Mouse (Mus musculus) ES-Bruce4 (cell line): ENCODE results near the gene Kirrel3. TPM values are rescaled to one million over a fixed set of nuclear protein-coding genes. Genes with fewer than 3 reads are reported as not detected.

Source experiments
- H3K27ac ChIP-seq: 2 replicates; pipeline ENCODE4 v1.5.1; 2012; ENCODE audit warnings: low read length, inconsistent platforms; ENCODE audit not compliant: insufficient read depth
- H3K27me3 ChIP-seq: 2 replicates; pipeline ENCODE4 v1.6.1; 2012; ENCODE audit warnings: mild to moderate bottlenecking, low read length, inconsistent platforms; ENCODE audit not compliant: control insufficient read depth, poor library complexity, insufficient read depth, severe bottlenecking
- H3K36me3 ChIP-seq: 2 replicates; pipeline ENCODE4 v1.6.1; 2012; ENCODE audit warnings: inconsistent platforms, mild to moderate bottlenecking, low read length, moderate library complexity; ENCODE audit not compliant: control insufficient read depth, poor library complexity, insufficient read depth, severe bottlenecking
- H3K4me1 ChIP-seq: one replicate; pipeline ENCODE4 v1.8.1; 2011; ENCODE audit warnings: low read length; ENCODE audit not compliant: control insufficient read depth, insufficient read depth
- H3K4me3 ChIP-seq: 2 replicates; pipeline ENCODE4 v1.5.1; 2011; ENCODE audit warnings: low read depth, mild to moderate bottlenecking, low read length
- H3K9ac ChIP-seq: 2 replicates; pipeline ENCODE4 v1.6.1; 2012; ENCODE audit warnings: low read depth, mild to moderate bottlenecking, inconsistent platforms; ENCODE audit not compliant: poor library complexity, severe bottlenecking
- H3K9me3 ChIP-seq: replicated peaks from 2 replicates; pipeline ENCODE4 v1.6.1; 2012; ENCODE audit warnings: mild to moderate bottlenecking, low read length, inconsistent platforms; ENCODE audit not compliant: control insufficient read depth, poor library complexity, insufficient read depth, severe bottlenecking
- CTCF ChIP-seq: IDR thresholded peaks from one replicate; pipeline ENCODE4 v1.8.1; 2011; ENCODE audit warnings: low read depth, low read length
- EP300 ChIP-seq: IDR thresholded peaks from 2 replicates; pipeline ENCODE4 v1.6.1; 2011; ENCODE audit warnings: low read depth, low read length; ENCODE audit not compliant: insufficient read depth
- POLR2A ChIP-seq: IDR thresholded peaks from one replicate; pipeline ENCODE4 v1.8.1; 2011; ENCODE audit warnings: low read length; ENCODE audit not compliant: insufficient read depth
- polyA plus RNA-seq: library from polyadenylated mRNA; stranded (reverse); fragments of >200 nt; gene quantifications from 2 replicates; pipeline ENCODE4 v1.2.4, GENCODE M21; 2011; ENCODE audit warnings: low read depth; ENCODE audit not compliant: missing spikeins, insufficient read depth, insufficient read length

Gene Kirrel3
- polyA plus RNA-seq, 1 experiment, result 0.52 TPM

DNA sequence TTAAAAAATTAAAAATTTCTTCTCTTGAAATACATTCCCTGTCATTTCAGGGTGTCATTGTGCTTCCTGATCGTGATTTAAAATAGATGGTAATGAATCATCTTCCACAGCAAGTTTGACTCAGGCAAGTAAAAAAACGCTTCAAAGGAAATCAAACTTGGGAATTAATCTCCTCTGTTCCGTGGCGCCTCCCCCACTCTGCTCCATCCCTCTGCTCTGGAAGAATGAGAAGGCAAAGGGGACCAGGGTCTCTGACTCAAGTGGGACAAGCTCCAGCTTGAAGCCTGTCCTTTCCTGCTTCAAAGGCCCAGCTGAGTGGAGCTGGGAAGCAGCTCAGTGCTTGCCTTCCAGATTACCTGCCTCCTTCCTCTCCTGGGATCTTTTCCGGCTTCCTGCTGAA lies 9.5 kb upstream of the Kirrel3 start:
- no peak overlapping the region for H3K9ac ChIP-seq
- no peak overlapping the region for H3K27ac ChIP-seq
- no peaks in the 10 kb centered on the region for H3K36me3 ChIP-seq
- H3K9me3 ChIP-seq, result no peaks in the 10 kb centered on the region
- no peaks in the 10 kb centered on the region for H3K4me1 ChIP-seq
- no peak overlapping the region for H3K4me3 ChIP-seq
- TF ChIP-seq EP300, result no peak
- TF ChIP-seq CTCF, result no peak
- TF ChIP-seq POLR2A, result no peak
- no peaks in the 10 kb centered on the region; the same call in 1 of the 2 replicates for H3K27me3 ChIP-seq

GRCm38 (mm10) chr9:34478494-34478893 lies 7.2 kb upstream of the Kirrel3 start:
- TF ChIP-seq CTCF (no peak), POLR2A (no peak), EP300 (no peak)

DNA sequence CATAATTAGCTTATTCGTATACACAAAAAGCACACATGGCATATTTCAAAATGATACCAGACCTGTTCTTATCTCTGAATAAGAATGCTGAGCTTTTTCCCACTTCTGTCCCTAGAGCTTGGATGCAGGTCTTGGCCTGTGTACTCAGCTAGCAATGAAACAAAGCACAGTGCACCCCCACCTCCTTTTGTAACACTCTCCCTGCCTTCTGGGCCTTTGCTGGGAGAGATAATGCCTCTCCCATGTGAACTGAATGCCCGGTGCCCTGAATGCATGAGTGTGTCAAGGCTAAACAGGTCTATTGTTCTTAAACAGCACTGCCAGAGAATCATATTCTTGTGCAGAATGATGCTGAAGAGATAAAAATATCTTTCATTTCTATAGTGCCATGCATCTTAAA lies 2.5 kb upstream of the Kirrel3 start:
- Histone ChIP-seq H3K27me3 (peaks cover 6% of the 10 kb centered on the region; the same call in 1 of the 2 replicates), H3K4me3 (no peak overlapping the region), H3K9ac (no peak overlapping the region), H3K4me1 (no peaks in the 10 kb centered on the region), H3K9me3 (no peaks in the 10 kb centered on the region), H3K36me3 (no peaks in the 10 kb centered on the region), H3K27ac (no peak overlapping the region)
- TF ChIP-seq CTCF, result no peak
- TF ChIP-seq POLR2A, result no peak
- no peak for TF ChIP-seq EP300

More at GRCm38 (mm10) chr9:34478494-34478893, 7.2 kb upstream of the Kirrel3 start:
- Histone ChIP-seq H3K9me3 (no peaks in the 10 kb centered on the region), H3K9ac (no peak overlapping the region), H3K4me3 (no peak overlapping the region), H3K4me1 (no peaks in the 10 kb centered on the region), H3K27me3 (no peaks in the 10 kb centered on the region; the same call in 1 of the 2 replicates), H3K36me3 (no peaks in the 10 kb centered on the region), H3K27ac (no peak overlapping the region)

- Histone ChIP-seq H3K9ac (no peak overlapping the region), H3K9me3 (no peaks in the 10 kb centered on the region), H3K4me3 (no peak overlapping the region), H3K27ac (no peak overlapping the region), H3K36me3 (no peaks in the 10 kb centered on the region), H3K4me1 (no peaks in the 10 kb centered on the region), H3K27me3 (peaks cover 9% of the 10 kb centered on the region; the same call in 1 of the 2 replicates)
- TF ChIP-seq POLR2A (no peak), CTCF (no peak), EP300 (no peak)
These were observed 1.0 kb upstream of the Kirrel3 start for GRCm38 (mm10) chr9:34484665-34485064.

DNA sequence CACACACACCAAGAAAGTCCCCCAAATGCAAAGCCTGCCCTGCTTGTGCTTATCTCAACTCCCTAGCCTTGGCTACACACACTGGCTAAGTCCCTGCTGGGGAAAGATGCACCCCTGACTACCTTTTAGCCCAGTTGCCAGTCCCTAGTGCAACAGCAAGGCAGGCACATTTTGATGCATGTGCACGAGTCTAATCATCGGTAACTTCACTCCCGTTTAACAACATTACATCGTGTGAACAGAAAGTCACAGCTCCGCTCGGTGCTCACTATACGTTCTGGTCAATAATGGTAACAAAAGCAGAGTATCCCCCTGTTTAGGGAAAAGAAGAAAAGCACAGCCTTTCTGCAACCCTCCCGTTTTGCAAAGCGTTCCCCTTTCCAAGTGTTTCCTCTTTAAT lies 2.6 kb downstream of the Kirrel3 start:
- H3K4me1 ChIP-seq, result no peaks in the 10 kb centered on the region
- peak overlapping the region; percentile 79 for H3K4me3 ChIP-seq
- no peak overlapping the region for H3K27ac ChIP-seq
- TF ChIP-seq CTCF, result no peak
- no peak for TF ChIP-seq POLR2A
- TF ChIP-seq EP300, result no peak
- H3K36me3 ChIP-seq, result no peaks in the 10 kb centered on the region
- H3K27me3 ChIP-seq, result peaks cover 11% of the 10 kb centered on the region
- no peak overlapping the region for H3K9ac ChIP-seq
- no peaks in the 10 kb centered on the region for H3K9me3 ChIP-seq

- peak overlapping the region; percentile 79 for H3K4me3 ChIP-seq
- H3K27me3 ChIP-seq, result peaks cover 11% of the 10 kb centered on the region
- H3K9me3 ChIP-seq, result no peaks in the 10 kb centered on the region
- no peaks in the 10 kb centered on the region for H3K36me3 ChIP-seq
- no peak overlapping the region for H3K27ac ChIP-seq
- TF ChIP-seq CTCF (no peak), EP300 (no peak), POLR2A (no peak)
- no peaks in the 10 kb centered on the region for H3K4me1 ChIP-seq
- H3K9ac ChIP-seq, result peak overlapping the region; percentile 43
These were observed 3.1 kb downstream of the Kirrel3 start for GRCm38 (mm10) chr9:34488700-34489315.
